Mouse (Mus musculus) E14TG2a.4 (cell line): ENCODE measurements around the gene Mdm1.

Source experiments
- H3K27me3 ChIP-seq: 2 replicates; pipeline ENCODE4 v1.6.1; 2014; ENCODE audit warnings: low read length, control low read depth; ENCODE audit not compliant: insufficient read depth
- H3K36me3 ChIP-seq: 2 replicates; pipeline ENCODE4 v1.6.1; 2014; ENCODE audit warnings: low read length, control low read depth; ENCODE audit not compliant: insufficient read depth
- H3K4me1 ChIP-seq: replicated peaks from 2 replicates; pipeline ENCODE4 v1.6.1; 2014; ENCODE audit warnings: low read depth, low read length, control low read depth
- H3K4me3 ChIP-seq: replicated peaks from 2 replicates; pipeline ENCODE4 v1.5.1; 2014; ENCODE audit warnings: mild to moderate bottlenecking, low read length
- H3K9me3 ChIP-seq: 2 replicates; pipeline ENCODE4 v1.6.1; 2014; ENCODE audit warnings: low read length, control low read depth
- CTCF ChIP-seq: conservative IDR thresholded peaks from 2 replicates; pipeline ENCODE4 v1.5.1; 2014; ENCODE audit warnings: low read length
- NANOG ChIP-seq: IDR thresholded peaks from 2 replicates; pipeline ENCODE4 v1.6.1; 2014; ENCODE audit warnings: borderline replicate concordance, low read length, mixed read lengths
- POU5F1 ChIP-seq: IDR thresholded peaks from 2 replicates; pipeline ENCODE4 v1.6.1; 2014; ENCODE audit warnings: low read length, borderline replicate concordance

The Mdm1 gene

DNA sequence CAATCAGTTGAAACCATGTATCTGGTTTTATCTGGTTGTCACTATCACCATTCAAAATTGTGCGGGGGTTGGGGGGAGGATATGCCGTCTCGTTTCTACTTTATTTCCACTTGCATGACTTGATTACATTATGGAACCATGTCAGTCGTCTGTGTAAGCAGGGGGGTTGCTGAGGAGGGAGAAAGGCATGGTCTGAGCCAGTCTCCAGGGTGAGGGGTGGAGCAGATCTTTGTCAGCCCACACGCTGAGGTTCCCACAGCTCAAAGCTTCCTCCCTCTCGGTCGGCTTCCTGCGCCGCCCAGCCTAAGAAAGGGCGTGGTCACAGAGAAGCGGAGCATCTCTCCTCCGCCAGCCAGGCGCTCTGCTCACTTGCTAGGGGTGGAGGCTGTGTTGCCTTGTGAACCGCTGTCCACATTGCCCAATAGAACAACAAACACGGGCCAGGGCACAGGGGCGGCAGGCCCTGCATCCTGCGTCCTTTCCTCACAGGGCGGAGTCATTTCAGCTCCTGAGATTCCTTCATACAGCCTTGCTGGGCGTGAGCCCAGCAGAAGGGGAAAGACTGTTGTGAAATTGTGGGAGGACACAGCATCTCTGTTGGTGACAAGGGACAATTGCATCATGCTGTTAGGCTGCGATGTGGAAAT lies 38.5 kb upstream of the Mdm1 start:
- H3K4me3 ChIP-seq, result peak overlapping the region; percentile 53
- no peaks in the 10 kb centered on the region for H3K36me3 ChIP-seq
- no peak for TF ChIP-seq CTCF
- TF ChIP-seq NANOG, result no peak
- no peak for TF ChIP-seq POU5F1
- H3K9me3 ChIP-seq, result no peaks in the 10 kb centered on the region
- peaks cover 16% of the 10 kb centered on the region for H3K27me3 ChIP-seq
- H3K4me1 ChIP-seq, result peaks cover 21% of the 10 kb centered on the region

DNA sequence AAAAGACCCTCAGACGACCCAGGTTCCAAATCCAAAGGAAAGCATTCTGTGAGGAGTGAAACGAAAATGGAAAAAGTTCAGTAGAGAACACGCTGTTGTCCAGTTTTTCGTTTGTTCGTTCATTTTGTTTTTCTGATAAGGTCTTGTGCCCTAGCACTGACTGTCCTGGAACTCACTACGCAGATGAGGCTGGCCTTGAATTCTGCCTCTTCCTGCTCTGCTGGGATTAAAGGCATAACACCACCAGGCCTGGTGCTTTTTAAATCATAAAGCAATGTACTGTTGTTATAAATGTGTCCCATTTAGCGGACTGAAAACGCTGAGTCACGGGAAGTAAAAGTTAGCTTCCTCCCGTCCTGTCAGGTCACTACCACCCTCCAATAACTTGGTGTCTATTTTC lies 37.7 kb upstream of the Mdm1 start:
- no peak for TF ChIP-seq POU5F1
- no peak for TF ChIP-seq CTCF
- no peak for TF ChIP-seq NANOG
- Histone ChIP-seq H3K4me3 (no peak overlapping the region), H3K4me1 (peaks cover 21% of the 10 kb centered on the region), H3K27me3 (peaks cover 16% of the 10 kb centered on the region), H3K36me3 (no peaks in the 10 kb centered on the region), H3K9me3 (no peaks in the 10 kb centered on the region)

DNA sequence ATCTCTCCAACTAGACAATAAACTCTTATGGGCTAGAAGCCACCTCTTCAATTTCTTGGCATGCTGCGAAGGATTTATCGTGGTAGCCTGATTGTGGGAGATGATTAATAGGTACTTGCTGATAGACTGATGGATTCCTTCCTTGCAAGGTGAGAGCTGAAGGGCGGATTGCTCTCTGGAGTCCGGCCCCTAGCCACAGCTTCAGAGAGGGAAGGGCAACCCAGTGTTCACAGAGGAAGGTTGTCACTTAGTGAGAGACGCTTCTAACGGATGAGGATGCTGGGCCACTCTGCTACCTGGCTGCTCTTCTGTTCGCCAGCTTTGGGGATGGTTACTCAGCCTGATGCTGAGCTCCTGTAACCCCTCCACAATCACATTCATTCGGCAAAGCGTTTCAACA lies 34.6 kb upstream of the Mdm1 start:
- Histone ChIP-seq H3K36me3 (no peaks in the 10 kb centered on the region), H3K9me3 (no peaks in the 10 kb centered on the region), H3K4me1 (peaks cover 30% of the 10 kb centered on the region), H3K27me3 (peaks cover 16% of the 10 kb centered on the region), H3K4me3 (no peak overlapping the region)
- TF ChIP-seq NANOG (no peak), POU5F1 (no peak), CTCF (no peak)

DNA sequence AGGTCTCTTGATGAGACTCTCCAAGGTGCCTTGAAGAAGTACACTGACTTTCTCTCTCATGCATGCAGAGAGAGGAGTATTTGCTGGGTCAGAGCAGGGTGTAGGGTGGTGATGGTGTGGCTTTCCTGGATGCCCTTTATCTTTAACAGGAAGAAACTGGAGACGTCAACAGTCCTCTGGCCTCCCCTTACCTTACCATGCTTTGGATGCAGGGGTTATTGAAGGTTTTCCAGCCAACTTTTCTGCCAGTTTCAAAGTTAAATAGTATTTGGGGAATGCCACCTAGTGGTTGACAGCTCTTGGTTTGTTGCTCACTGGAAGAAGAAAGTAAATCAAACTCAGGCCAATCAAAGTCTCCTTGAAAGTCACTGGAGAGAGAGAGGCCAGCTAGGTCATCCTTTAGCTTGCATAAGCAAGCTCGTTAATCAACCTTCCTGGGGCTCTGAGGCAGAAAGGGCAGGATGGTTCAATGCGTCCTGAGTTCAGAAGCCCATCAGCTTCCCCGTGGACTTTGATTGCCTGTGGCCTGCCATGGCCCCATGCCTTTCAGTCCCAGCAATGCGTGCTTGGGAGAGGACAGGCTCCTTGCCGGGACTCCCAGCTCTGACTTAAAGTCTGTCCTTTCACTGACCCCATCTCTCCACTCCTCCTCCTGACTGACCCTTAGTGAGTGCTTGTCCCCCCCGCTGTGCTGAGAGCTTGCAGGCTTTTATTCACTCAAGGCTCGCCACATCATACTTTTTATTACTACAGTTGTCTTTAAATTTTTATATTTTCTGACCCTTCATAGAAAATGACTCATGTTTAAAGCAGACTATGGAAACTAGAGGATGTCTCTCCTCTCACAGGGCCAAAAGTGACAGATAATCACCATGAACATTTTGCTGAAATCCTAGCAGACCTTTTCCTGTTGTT lies 31.3 kb upstream of the Mdm1 start:
- H3K9me3 ChIP-seq, result no peaks in the 10 kb centered on the region
- TF ChIP-seq NANOG (no peak), CTCF (no peak; the same call in 1 of the 2 replicates), POU5F1 (no peak)
- peaks cover 40% of the 10 kb centered on the region for H3K4me1 ChIP-seq
- peaks cover 13% of the 10 kb centered on the region for H3K27me3 ChIP-seq
- H3K36me3 ChIP-seq, result no peaks in the 10 kb centered on the region
- H3K4me3 ChIP-seq, result no peak overlapping the region

DNA sequence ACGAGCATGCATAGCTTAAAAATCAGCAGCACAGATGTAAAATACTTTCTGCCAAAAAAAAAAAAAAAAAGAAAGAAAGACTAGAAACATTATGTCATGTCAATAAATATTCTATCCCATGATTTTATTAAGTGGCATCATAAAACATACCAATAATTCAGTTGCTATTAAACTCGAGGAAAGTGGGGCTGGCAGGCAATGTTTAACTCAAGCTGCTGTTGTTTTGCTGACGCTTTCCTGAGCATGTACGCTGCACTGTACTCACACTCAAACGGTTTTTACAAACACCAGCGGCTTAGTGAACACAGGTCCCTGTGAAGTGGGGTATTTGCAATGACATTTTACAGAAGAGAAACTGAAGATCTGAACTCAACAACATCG lies 30.7 kb upstream of the Mdm1 start:
- TF ChIP-seq CTCF (no peak), POU5F1 (no peak), NANOG (no peak)
- Histone ChIP-seq H3K4me1 (peaks cover 40% of the 10 kb centered on the region), H3K36me3 (no peaks in the 10 kb centered on the region), H3K4me3 (no peak overlapping the region), H3K9me3 (no peaks in the 10 kb centered on the region), H3K27me3 (peaks cover 9% of the 10 kb centered on the region)

DNA sequence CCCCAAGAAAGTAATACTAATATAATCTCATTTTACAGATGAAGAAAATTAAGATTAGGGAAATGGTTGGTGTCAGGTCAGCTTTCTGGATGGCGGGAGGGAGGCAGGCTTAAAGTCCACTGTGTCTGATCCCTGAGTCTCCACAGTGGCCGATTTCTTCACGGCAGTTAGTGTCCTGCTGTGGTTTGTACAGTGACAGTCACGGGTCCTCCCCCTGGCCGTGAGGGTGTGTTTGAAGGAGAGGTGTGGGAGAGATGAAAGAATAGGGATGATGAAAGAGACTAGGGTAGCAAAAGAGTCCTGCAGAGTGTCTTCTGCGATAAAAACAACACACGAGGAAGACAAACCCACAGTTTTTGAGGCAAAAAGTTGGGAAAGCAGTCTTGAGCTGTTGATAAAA lies 30.0 kb upstream of the Mdm1 start:
- H3K36me3 ChIP-seq, result no peaks in the 10 kb centered on the region
- peaks cover 36% of the 10 kb centered on the region for H3K4me1 ChIP-seq
- TF ChIP-seq CTCF (no peak), NANOG (no peak), POU5F1 (no peak)
- no peak overlapping the region for H3K4me3 ChIP-seq
- peaks cover 3% of the 10 kb centered on the region; the same call in 1 of the 2 replicates for H3K27me3 ChIP-seq
- no peaks in the 10 kb centered on the region for H3K9me3 ChIP-seq

DNA sequence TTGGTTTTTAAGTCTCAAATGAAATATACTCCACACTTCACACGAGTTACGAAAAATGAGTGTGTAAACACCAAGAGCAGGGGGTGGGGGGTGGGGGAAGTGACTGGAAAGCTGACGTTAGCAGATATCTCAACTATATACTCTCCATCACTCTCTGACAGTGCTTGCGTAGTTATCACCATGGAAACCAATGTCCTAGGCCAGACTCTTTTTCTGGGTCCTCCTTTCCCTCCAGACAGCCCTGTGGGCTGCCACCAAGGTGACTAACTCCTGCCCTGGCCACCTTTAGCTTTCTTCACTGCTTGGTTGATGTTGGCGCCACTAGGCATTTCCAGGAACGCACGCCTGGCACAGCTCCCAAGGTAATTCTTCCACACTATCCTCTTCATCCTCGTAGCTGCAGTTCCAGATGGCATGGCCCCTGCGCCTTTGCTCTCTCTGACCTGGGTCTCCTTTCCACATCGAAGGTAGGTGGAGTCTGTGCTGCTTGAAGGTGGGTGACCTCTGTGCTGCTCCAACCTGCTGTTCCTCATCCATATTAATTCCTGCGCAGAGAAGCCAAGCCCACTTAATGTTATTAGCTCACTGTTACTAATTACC lies 29.2 kb upstream of the Mdm1 start:
- H3K36me3 ChIP-seq, result no peaks in the 10 kb centered on the region
- no peaks in the 10 kb centered on the region for H3K27me3 ChIP-seq
- H3K9me3 ChIP-seq, result no peaks in the 10 kb centered on the region
- H3K4me3 ChIP-seq, result no peak overlapping the region
- H3K4me1 ChIP-seq, result peaks cover 30% of the 10 kb centered on the region
- TF ChIP-seq NANOG (no peak), CTCF (no peak), POU5F1 (no peak)

DNA sequence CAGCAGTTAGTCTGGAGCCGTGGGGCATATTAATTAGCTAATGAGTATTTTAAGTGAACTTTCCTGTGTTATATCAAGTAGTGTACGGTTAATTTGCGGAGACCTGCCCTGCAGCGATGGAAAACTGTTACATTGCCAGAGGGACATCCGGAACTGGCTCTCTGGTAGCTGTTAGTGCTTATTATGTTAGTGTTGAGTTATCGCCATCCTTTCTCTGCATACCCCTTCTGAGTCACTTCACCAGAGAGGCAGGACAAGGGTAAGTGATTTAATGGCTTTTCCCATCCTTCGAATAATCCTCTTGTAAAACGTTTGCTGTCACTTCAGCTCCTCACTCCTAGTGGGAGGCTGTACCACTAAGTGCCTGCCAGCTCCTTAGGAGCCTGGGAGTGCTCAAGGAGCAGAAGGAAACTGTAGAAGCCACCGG lies 28.3 kb upstream of the Mdm1 start:
- H3K36me3 ChIP-seq, result no peaks in the 10 kb centered on the region
- peaks cover 30% of the 10 kb centered on the region for H3K4me1 ChIP-seq
- H3K9me3 ChIP-seq, result no peaks in the 10 kb centered on the region
- TF ChIP-seq CTCF, result no peak
- no peak for TF ChIP-seq NANOG
- no peak for TF ChIP-seq POU5F1
- H3K27me3 ChIP-seq, result no peaks in the 10 kb centered on the region
- no peak overlapping the region for H3K4me3 ChIP-seq
